Mouse (Mus musculus) limb, embryonic 12.5 days (tissue): ENCODE measurements around the gene Tmbim4. TPM values are rescaled to one million over a fixed set of nuclear protein-coding genes. Genes with fewer than 3 reads are reported as not detected.

Experiments used
- ATAC-seq: fragments of 200-750 bp; cut with Nextera tagmentation; 2 replicates; pipeline ENCODE4 v1.8.0; 2017; ENCODE audit warnings: low read depth, moderate TSS enrichment; ENCODE audit not compliant: insufficient number of reproducible peaks, insufficient read depth, low FRiP score, low TSS enrichment
- H3K27ac ChIP-seq: fragments of 300-500 bp; sonication (generic); 2 replicates; pipeline ENCODE4 v1.5.1; 2016; ENCODE audit warnings: mild to moderate bottlenecking, moderate library complexity
- H3K27me3 ChIP-seq: fragments of 300-500 bp; sonication (generic); 2 replicates; pipeline ENCODE4 v1.6.1; 2016; ENCODE audit warnings: mild to moderate bottlenecking, moderate library complexity
- H3K36me3 ChIP-seq: fragments of 300-500 bp; sonication (generic); 2 replicates; pipeline ENCODE4 v1.6.1; 2016; ENCODE audit warnings: mild to moderate bottlenecking, moderate library complexity
- H3K4me1 ChIP-seq: fragments of 300-500 bp; sonication (generic); replicated peaks from 2 replicates; pipeline ENCODE4 v1.6.1; 2016
- H3K4me2 ChIP-seq: fragments of 300-500 bp; sonication (generic); 2 replicates; pipeline ENCODE4 v1.6.1; 2016; ENCODE audit warnings: mild to moderate bottlenecking, moderate library complexity
- H3K4me3 ChIP-seq: fragments of 300-500 bp; sonication (generic); replicated peaks from 2 replicates; pipeline ENCODE4 v1.5.1; 2016; ENCODE audit warnings: mild to moderate bottlenecking
- H3K9ac ChIP-seq: fragments of 300-500 bp; sonication (generic); replicated peaks from 2 replicates; pipeline ENCODE4 v1.6.1; 2016; ENCODE audit warnings: mild to moderate bottlenecking, moderate library complexity
- H3K9me3 ChIP-seq: fragments of 300-500 bp; sonication (generic); 2 replicates; pipeline ENCODE4 v1.6.1; 2016; ENCODE audit warnings: mild to moderate bottlenecking, moderate library complexity
- WGBS: fragments of 180-500 bp; shearing (Covaris S2); methylation state at CpG from one replicate; pipeline ENCODE4 v1.1.7; 2016; 5-methylcytosine and 5-hydroxymethylcytosine counted together
- polyA plus RNA-seq: library from polyadenylated mRNA; unstranded; fragments of >200 nt; fragmentation: Nextera tagmentation; extraction: Ambion mirVana; gene quantifications from 2 replicates; pipeline ENCODE4 v1.2.1, GENCODE M21; 2016

Gene Tmbim4
- polyA plus RNA-seq, 1 experiment from 2014 or later: 78.7 TPM

DNA sequence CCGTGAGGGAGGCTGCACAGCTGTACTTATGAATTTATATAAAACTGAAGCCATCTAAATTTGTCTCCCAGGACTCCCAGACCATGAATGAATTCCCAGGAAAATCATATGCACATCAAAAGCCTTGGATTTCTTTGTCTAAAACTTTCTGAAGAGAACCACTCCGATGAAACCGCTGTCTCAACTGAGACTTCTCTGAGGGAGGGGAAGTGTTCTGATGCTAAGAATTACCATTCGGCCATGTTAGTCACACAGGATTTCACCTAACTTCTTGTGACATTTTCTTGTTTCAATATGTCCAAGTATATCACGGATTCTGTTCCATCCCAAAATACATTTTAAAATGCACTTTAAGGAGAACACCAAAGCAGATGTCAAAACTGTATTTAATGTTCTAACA is 31.5 kb upstream of the Tmbim4 start:
- WGBS: 86% methylated on average over 5 of the region's 5 CpGs
- no peak for ATAC-seq
- no peak overlapping the region for H3K27ac ChIP-seq

GRCm38 (mm10) chr10:120170277-120170676 is 31.1 kb upstream of the Tmbim4 start:
- no peaks in the 10 kb centered on the region for H3K27me3 ChIP-seq
- no peak for ATAC-seq
- H3K36me3 ChIP-seq: no peaks in the 10 kb centered on the region
- peaks cover 6% of the 10 kb centered on the region for H3K9me3 ChIP-seq
- peaks cover 3% of the 10 kb centered on the region for H3K4me1 ChIP-seq
- no peak overlapping the region for H3K9ac ChIP-seq
- H3K4me2 ChIP-seq: no peak overlapping the region
- 77% methylated on average over 4 of the region's 4 CpGs for WGBS
- no peak overlapping the region for H3K27ac ChIP-seq
- H3K4me3 ChIP-seq: no peak overlapping the region

More for the DNA sequence above, 31.5 kb upstream of the Tmbim4 start:
- peaks cover 7% of the 10 kb centered on the region for H3K4me1 ChIP-seq
- H3K36me3 ChIP-seq: no peaks in the 10 kb centered on the region
- H3K4me2 ChIP-seq: no peak overlapping the region
- H3K9me3 ChIP-seq: peaks cover 6% of the 10 kb centered on the region
- no peaks in the 10 kb centered on the region for H3K27me3 ChIP-seq
- no peak overlapping the region for H3K9ac ChIP-seq
- H3K4me3 ChIP-seq: no peak overlapping the region

DNA sequence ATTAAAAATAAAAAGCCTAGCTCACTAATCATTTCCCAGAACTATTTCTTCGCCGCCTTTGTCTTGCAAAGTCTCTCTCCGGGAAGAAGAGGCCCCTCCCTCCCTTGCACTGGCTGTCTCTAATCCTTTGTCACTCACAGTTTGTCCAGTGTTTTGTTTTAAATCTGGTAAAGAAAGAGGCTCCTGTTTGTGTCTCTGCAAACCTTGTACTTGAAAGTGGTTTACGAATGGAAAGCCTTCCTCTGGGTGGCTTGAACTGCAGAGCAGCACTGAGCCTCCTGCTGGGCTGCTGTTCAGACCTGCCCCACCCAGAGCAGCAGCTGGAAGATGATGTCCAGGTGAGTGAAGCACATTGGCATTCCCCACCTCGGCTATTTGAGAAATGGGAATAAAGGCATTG is 30.1 kb upstream of the Tmbim4 start:
- H3K4me1 ChIP-seq: peaks cover 3% of the 10 kb centered on the region
- 49% methylated on average over 5 of the region's 5 CpGs for WGBS
- H3K36me3 ChIP-seq: no peaks in the 10 kb centered on the region

DNA sequence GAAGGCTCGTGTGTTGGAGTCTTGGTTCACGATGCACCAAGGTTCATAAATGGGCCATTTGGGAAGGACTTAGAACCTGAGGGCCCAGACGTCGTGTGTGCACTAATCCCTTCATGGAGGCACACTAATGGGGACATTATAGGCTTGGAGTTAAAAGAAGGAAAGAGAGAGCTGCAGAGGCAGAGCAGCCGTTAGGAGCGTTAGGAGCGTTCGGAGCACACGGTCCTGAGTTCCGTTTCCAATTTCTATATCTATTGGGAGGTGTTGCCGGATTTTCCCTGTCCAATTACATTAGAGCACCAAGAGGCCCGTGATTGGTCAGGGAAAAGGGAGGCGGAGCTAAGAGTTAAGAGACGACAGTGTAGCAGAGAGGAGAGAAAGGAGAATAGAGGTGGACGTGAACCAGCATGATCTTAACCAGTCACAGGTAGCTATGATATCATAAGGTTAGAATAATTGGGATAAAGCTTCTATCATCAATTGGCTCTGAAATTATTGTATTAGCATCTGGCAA is 27.1 kb upstream of the Tmbim4 start:
- H3K27me3 ChIP-seq: no peaks in the 10 kb centered on the region
- H3K36me3 ChIP-seq: no peaks in the 10 kb centered on the region
- peaks cover 6% of the 10 kb centered on the region for H3K9me3 ChIP-seq
- no peak for ATAC-seq
- H3K4me1 ChIP-seq: no peaks in the 10 kb centered on the region
- no peak overlapping the region for H3K27ac ChIP-seq
- H3K9ac ChIP-seq: no peak overlapping the region
- no peak overlapping the region for H3K4me3 ChIP-seq
- H3K4me2 ChIP-seq: no peak overlapping the region
- WGBS: 81% methylated on average over 15 of the region's 15 CpGs

More for the DNA sequence above, 30.1 kb upstream of the Tmbim4 start:
- H3K4me3 ChIP-seq: no peak overlapping the region
- no peak overlapping the region for H3K27ac ChIP-seq
- peaks cover 6% of the 10 kb centered on the region for H3K9me3 ChIP-seq
- no peaks in the 10 kb centered on the region for H3K27me3 ChIP-seq
- no peak for ATAC-seq
- no peak overlapping the region for H3K9ac ChIP-seq
- no peak overlapping the region for H3K4me2 ChIP-seq

- Histone ChIP-seq H3K4me3 (no peak overlapping the region), H3K27me3 (no peaks in the 10 kb centered on the region), H3K9me3 (peaks cover 7% of the 10 kb centered on the region; the same call in 1 of the 2 replicates), H3K27ac (no peak overlapping the region), H3K4me1 (no peaks in the 10 kb centered on the region), H3K9ac (no peak overlapping the region), H3K36me3 (no peaks in the 10 kb centered on the region), H3K4me2 (no peak overlapping the region)
- no peak for ATAC-seq
- 95% methylated on average over 1 of the region's 1 CpGs for WGBS
These were observed 18.5 kb upstream of the Tmbim4 start for GRCm38 (mm10) chr10:120182887-120183286.

- H3K27ac ChIP-seq: no peak overlapping the region
- no peak overlapping the region for H3K9ac ChIP-seq
- no peak for ATAC-seq
- no peaks in the 10 kb centered on the region for H3K27me3 ChIP-seq
- peaks cover 7% of the 10 kb centered on the region; the same call in 1 of the 2 replicates for H3K9me3 ChIP-seq
- no peak overlapping the region for H3K4me3 ChIP-seq
- no peaks in the 10 kb centered on the region for H3K4me1 ChIP-seq
- H3K4me2 ChIP-seq: no peak overlapping the region
- 84% methylated on average over 2 of the region's 2 CpGs for WGBS
- H3K36me3 ChIP-seq: no peaks in the 10 kb centered on the region
These were observed 18.0 kb upstream of the Tmbim4 start for GRCm38 (mm10) chr10:120183342-120183741.

GRCm38 (mm10) chr10:120188513-120188912 is 12.9 kb upstream of the Tmbim4 start:
- 68% methylated on average over 2 of the region's 2 CpGs for WGBS
- Histone ChIP-seq H3K4me1 (no peaks in the 10 kb centered on the region), H3K36me3 (no peaks in the 10 kb centered on the region), H3K4me3 (no peak overlapping the region), H3K27ac (no peak overlapping the region), H3K27me3 (no peaks in the 10 kb centered on the region), H3K9ac (no peak overlapping the region), H3K9me3 (peaks cover 7% of the 10 kb centered on the region; the same call in 1 of the 2 replicates), H3K4me2 (no peak overlapping the region)
- ATAC-seq: no peak

GRCm38 (mm10) chr10:120189276-120189675 is 12.1 kb upstream of the Tmbim4 start:
- peaks cover 7% of the 10 kb centered on the region; the same call in 1 of the 2 replicates for H3K9me3 ChIP-seq
- no peaks in the 10 kb centered on the region for H3K36me3 ChIP-seq
- H3K27me3 ChIP-seq: no peaks in the 10 kb centered on the region
- H3K4me3 ChIP-seq: no peak overlapping the region
- ATAC-seq: no peak
- no peak overlapping the region for H3K4me2 ChIP-seq
- no peaks in the 10 kb centered on the region for H3K4me1 ChIP-seq
- H3K9ac ChIP-seq: no peak overlapping the region
- WGBS: 70% methylated on average over 11 of the region's 11 CpGs
- H3K27ac ChIP-seq: no peak overlapping the region

GRCm38 (mm10) chr10:120189782-120190181 is 11.6 kb upstream of the Tmbim4 start:
- Histone ChIP-seq H3K27ac (no peak overlapping the region), H3K4me2 (no peak overlapping the region), H3K4me1 (no peaks in the 10 kb centered on the region), H3K27me3 (no peaks in the 10 kb centered on the region), H3K36me3 (no peaks in the 10 kb centered on the region), H3K9me3 (peaks cover 7% of the 10 kb centered on the region; the same call in 1 of the 2 replicates), H3K4me3 (no peak overlapping the region), H3K9ac (no peak overlapping the region)
- 51% methylated on average over 6 of the region's 6 CpGs for WGBS
- ATAC-seq: no peak

- no peak overlapping the region for H3K4me3 ChIP-seq
- peaks cover 5% of the 10 kb centered on the region; the same call in 1 of the 2 replicates for H3K9me3 ChIP-seq
- 86% methylated on average over 6 of the region's 6 CpGs for WGBS
- H3K9ac ChIP-seq: no peak overlapping the region
- H3K27ac ChIP-seq: no peak overlapping the region
- ATAC-seq: no peak
- no peaks in the 10 kb centered on the region for H3K4me1 ChIP-seq
- H3K36me3 ChIP-seq: no peaks in the 10 kb centered on the region
- H3K27me3 ChIP-seq: no peaks in the 10 kb centered on the region
- no peak overlapping the region for H3K4me2 ChIP-seq
These were observed 10.2 kb upstream of the Tmbim4 start for GRCm38 (mm10) chr10:120191165-120191564.

DNA sequence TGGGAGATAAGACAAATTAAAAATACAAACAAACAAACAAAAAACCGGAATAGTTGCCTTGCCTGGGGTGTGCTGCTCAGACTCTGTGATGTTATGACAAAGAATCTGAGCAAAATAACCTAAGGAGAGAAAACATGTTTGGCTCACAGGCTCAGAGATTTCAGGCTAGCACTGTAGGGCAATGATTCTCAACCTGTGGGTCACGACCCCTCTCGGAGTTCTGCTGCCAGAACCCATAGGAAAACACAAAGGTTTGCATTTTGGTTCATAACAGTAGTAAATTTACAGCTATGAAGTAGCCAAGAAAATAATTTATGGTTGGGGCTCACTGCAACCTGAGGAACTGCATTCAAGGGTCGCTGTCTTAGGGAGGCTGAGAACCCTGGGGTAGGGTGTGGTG is 9.1 kb upstream of the Tmbim4 start:
- H3K9me3 ChIP-seq: no peaks in the 10 kb centered on the region
- no peak overlapping the region for H3K4me2 ChIP-seq
- H3K36me3 ChIP-seq: no peaks in the 10 kb centered on the region
- no peak overlapping the region for H3K9ac ChIP-seq
- no peak overlapping the region for H3K27ac ChIP-seq
- ATAC-seq: no peak
- no peak overlapping the region for H3K4me3 ChIP-seq
- WGBS: 88% methylated on average over 4 of the region's 4 CpGs
- no peaks in the 10 kb centered on the region for H3K27me3 ChIP-seq
- no peaks in the 10 kb centered on the region for H3K4me1 ChIP-seq

DNA sequence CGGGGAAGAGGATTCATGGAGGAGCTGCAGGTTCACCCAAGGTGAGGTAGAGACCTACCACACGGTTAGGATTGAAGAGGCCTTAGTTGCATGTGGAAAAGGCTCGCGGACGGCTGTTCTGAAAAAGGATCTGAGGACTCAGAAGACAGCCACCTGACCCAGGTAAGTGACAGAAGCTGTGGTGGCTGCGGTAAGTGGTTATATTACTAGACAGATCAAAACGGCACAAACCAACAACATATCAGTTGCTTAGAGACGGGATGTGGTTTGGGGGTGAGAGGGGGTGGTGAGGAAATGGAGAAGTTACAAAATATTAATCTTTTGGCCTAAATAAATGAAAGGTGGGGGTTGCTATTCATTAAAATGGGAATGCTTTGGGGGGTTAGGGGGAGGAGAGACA is 8.1 kb upstream of the Tmbim4 start:
- no peak overlapping the region for H3K4me3 ChIP-seq
- H3K9ac ChIP-seq: no peak overlapping the region
- no peaks in the 10 kb centered on the region for H3K9me3 ChIP-seq
- WGBS: 93% methylated on average over 8 of the region's 8 CpGs
- no peaks in the 10 kb centered on the region for H3K36me3 ChIP-seq
- H3K27ac ChIP-seq: no peak overlapping the region
- no peak for ATAC-seq
- H3K27me3 ChIP-seq: no peaks in the 10 kb centered on the region
- H3K4me2 ChIP-seq: no peak overlapping the region
- H3K4me1 ChIP-seq: no peaks in the 10 kb centered on the region
